Mouse (Mus musculus) embryonic facial prominence, embryonic 15.5 days (tissue): ENCODE measurements around the gene Spink2. TPM values are rescaled to one million over a fixed set of nuclear protein-coding genes. Genes with fewer than 3 reads are reported as not detected.

Experiments used
- ATAC-seq: fragments of 200-750 bp; cut with Nextera tagmentation; 2 replicates; pipeline ENCODE4 v1.8.0; 2017; ENCODE audit warnings: low read depth, moderate TSS enrichment; ENCODE audit not compliant: insufficient number of reproducible peaks, low FRiP score, low TSS enrichment
- H3K27ac ChIP-seq: fragments of 300-500 bp; sonication (generic); replicated peaks from 2 replicates; pipeline ENCODE4 v1.5.1; 2015; ENCODE audit warnings: mild to moderate bottlenecking, inconsistent platforms
- H3K27me3 ChIP-seq: fragments of 300-500 bp; sonication (generic); 2 replicates; pipeline ENCODE4 v1.6.1; 2015; ENCODE audit warnings: inconsistent platforms
- H3K36me3 ChIP-seq: fragments of 300-500 bp; sonication (generic); 2 replicates; pipeline ENCODE4 v1.6.1; 2015; ENCODE audit warnings: mild to moderate bottlenecking, inconsistent platforms
- H3K4me1 ChIP-seq: fragments of 300-500 bp; sonication (generic); 2 replicates; pipeline ENCODE4 v1.6.1; 2015; ENCODE audit warnings: inconsistent platforms
- H3K4me2 ChIP-seq: fragments of 300-500 bp; sonication (generic); replicated peaks from 2 replicates; pipeline ENCODE4 v1.6.1; 2015; ENCODE audit warnings: mild to moderate bottlenecking, inconsistent platforms
- H3K4me3 ChIP-seq: fragments of 300-500 bp; sonication (generic); replicated peaks from 2 replicates; pipeline ENCODE4 v1.5.1; 2015; ENCODE audit warnings: mild to moderate bottlenecking, inconsistent platforms
- H3K9ac ChIP-seq: fragments of 300-500 bp; sonication (generic); 2 replicates; pipeline ENCODE4 v1.6.1; 2015; ENCODE audit warnings: inconsistent platforms
- H3K9me3 ChIP-seq: fragments of 300-500 bp; sonication (generic); replicated peaks from 2 replicates; pipeline ENCODE4 v1.6.1; 2016; ENCODE audit warnings: inconsistent platforms
- WGBS: fragments of 180-500 bp; shearing (Covaris S2); methylation state at CpG from one replicate; pipeline ENCODE4 v1.1.7; 2015; 5-methylcytosine and 5-hydroxymethylcytosine counted together
- polyA plus RNA-seq: library from polyadenylated mRNA; unstranded; fragments of >200 nt; fragmentation: Nextera tagmentation; extraction: Ambion mirVana; gene quantifications from 2 replicates; pipeline ENCODE4 v1.2.1, GENCODE M21; 2015

Spink2 gene
- polyA plus RNA-seq, 1 experiment from 2014 or later, result 1.6 TPM

DNA sequence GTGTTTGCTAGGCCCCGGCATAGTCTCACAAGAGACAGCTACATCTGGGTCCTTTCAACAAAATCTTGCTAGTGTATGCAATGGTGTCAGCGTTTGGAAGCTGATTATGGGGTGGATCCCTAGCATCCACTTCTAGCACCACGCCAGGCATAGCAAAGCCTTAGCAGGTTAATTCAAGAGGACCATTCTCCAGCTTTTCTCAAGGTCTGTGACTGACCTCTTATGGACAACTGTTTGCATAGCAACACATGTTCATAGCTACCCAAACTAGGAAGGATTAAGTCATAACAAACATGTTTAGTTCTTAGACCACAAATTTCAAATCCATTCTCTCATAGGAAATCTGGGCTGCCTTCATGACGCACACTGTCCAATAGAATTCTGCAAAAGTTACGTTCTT lies 40.7 kb downstream of the Spink2 start:
- Histone ChIP-seq H3K4me1 (no peaks in the 10 kb centered on the region), H3K9ac (no peak overlapping the region), H3K9me3 (no peaks in the 10 kb centered on the region), H3K36me3 (no peaks in the 10 kb centered on the region), H3K27ac (no peak overlapping the region), H3K27me3 (no peaks in the 10 kb centered on the region), H3K4me2 (no peak overlapping the region), H3K4me3 (no peak overlapping the region)
- WGBS, result 54% methylated on average over 5 of the region's 5 CpGs
- ATAC-seq, result no peak

DNA sequence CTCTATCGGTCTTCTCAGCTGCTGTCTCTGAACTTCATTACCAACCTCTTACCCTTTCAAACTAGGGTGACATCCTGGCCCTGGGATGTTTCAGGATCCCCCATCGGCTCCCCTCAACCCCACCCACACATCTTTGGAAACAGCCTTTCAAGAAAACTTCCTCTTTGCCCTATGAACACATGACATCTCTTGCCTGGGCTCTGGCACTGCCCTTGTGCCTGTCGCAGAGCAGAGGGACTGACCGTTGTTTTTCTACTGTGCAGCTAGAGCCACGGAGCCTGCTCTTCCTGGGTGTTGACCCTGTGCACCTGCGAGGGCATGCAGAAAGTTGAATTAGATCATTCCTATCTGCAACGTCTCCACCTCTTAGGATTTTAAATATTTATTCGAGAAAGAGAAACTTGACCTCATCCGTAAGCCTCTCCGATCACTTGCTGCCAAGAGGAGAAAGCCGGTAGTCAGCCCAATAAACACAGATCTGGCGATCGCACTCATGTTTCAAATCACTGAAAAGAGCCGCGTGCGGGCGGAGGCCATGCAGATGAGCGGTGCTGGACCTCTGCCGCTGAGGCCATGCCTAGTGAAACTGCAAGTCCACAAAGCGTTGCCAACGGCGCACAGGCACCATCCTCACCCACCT lies 43.8 kb downstream of the Spink2 start:
- Histone ChIP-seq H3K4me3 (no peak overlapping the region), H3K36me3 (no peaks in the 10 kb centered on the region), H3K9me3 (no peaks in the 10 kb centered on the region), H3K4me2 (no peak overlapping the region), H3K27me3 (no peaks in the 10 kb centered on the region), H3K4me1 (no peaks in the 10 kb centered on the region), H3K27ac (no peak overlapping the region), H3K9ac (no peak overlapping the region)
- WGBS, result 79% methylated on average over 22 of the region's 22 CpGs
- no peak for ATAC-seq

DNA sequence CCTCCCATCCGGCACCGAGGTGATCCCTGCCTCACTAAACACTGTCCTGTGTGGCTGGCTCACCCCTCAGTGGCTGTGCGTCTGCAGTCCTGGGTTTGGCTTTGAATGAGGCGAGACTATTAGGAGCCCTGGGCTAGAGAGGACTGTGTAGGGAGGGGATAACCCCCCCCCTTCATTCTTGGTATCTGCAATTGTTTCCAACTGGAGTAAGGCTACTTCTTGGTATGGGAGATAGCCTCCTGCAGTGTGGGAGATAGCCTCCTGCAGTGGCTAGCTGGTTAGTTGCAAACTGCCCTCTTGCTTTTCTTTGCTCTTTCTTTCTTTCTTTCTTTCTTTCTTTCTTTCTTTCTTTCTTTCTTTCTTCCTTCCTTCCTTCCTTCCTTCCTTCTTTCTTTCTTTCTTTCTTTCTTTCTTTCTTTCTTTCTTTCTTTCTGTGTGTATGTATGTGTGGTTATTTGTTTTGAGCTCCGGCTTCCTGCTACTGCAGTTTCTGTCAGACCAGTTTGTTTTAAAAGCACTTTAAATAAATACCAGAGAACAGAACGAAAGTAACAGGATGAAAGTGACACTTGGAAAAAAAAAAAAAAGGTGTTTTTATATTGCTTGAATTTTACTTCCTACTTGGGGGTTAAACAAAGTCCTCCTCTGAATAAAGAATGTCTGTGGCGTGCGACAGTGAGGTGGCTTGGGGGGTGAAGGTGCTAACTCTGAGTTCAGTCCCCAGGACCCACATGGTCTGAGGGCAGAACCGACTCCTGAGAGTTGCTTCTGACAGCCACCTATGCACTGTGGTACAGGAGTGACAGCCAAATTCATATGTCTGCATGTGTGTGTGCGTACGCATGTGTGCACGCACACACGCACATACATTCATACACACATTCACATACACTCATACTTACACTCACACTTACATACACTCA lies 45.3 kb downstream of the Spink2 start:
- H3K27ac ChIP-seq, result no peak overlapping the region
- H3K27me3 ChIP-seq, result no peaks in the 10 kb centered on the region
- H3K4me3 ChIP-seq, result no peak overlapping the region
- no peaks in the 10 kb centered on the region for H3K4me1 ChIP-seq
- WGBS, result 64% methylated on average over 13 of the region's 13 CpGs
- no peaks in the 10 kb centered on the region for H3K36me3 ChIP-seq
- H3K9me3 ChIP-seq, result no peaks in the 10 kb centered on the region
- no peak overlapping the region for H3K9ac ChIP-seq
- no peak for ATAC-seq
- no peak overlapping the region for H3K4me2 ChIP-seq

DNA sequence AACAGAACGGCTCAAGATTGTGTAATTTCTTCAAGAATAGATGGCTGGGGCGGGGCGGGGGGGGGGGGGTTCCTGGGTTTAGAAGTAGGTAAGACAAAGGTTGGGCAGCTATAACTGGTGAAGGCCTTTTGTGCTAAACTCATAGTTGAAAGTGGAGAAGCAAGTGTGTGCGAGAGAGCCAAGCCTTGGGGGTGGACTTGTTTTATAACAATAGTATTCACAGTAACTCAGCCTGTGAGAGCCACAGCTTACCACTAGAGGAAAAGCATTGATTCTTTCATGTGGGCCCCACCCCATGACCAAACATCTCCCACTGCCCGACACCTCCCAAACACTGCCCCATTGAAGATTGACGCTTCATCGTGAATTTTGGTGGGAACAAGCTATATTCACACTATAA lies 47.7 kb downstream of the Spink2 start:
- H3K36me3 ChIP-seq, result no peaks in the 10 kb centered on the region
- no peak overlapping the region for H3K4me3 ChIP-seq
- H3K27ac ChIP-seq, result no peak overlapping the region
- no peak for ATAC-seq
- H3K27me3 ChIP-seq, result no peaks in the 10 kb centered on the region
- H3K4me1 ChIP-seq, result no peaks in the 10 kb centered on the region
- no peaks in the 10 kb centered on the region for H3K9me3 ChIP-seq
- 81% methylated on average over 7 of the region's 7 CpGs for WGBS
- H3K4me2 ChIP-seq, result no peak overlapping the region
- H3K9ac ChIP-seq, result no peak overlapping the region

DNA sequence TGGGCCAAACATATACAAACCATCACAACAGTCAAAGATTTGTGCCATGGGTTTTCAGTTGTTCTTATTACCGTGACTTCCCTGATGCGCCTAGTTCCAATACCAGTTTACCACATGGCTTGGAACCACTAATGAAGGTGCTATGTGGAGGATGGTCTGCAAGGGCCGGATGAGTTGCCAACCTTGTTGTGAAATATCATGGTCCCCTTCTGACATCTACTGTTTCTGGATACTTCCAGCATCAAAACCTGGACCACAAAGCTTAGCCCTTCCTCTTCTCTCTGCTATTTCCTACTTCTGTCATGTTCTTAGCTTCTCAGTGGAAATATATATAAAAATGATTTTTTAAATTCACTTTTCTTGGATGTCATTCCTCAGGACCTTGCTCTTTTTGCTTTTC lies 48.7 kb downstream of the Spink2 start:
- no peak for ATAC-seq
- H3K36me3 ChIP-seq, result no peaks in the 10 kb centered on the region
- 91% methylated on average over 3 of the region's 3 CpGs for WGBS
- H3K9me3 ChIP-seq, result no peaks in the 10 kb centered on the region
- H3K27me3 ChIP-seq, result no peaks in the 10 kb centered on the region
- no peak overlapping the region for H3K4me2 ChIP-seq
- H3K4me1 ChIP-seq, result no peaks in the 10 kb centered on the region
- no peak overlapping the region for H3K4me3 ChIP-seq
- H3K27ac ChIP-seq, result no peak overlapping the region
- no peak overlapping the region for H3K9ac ChIP-seq

DNA sequence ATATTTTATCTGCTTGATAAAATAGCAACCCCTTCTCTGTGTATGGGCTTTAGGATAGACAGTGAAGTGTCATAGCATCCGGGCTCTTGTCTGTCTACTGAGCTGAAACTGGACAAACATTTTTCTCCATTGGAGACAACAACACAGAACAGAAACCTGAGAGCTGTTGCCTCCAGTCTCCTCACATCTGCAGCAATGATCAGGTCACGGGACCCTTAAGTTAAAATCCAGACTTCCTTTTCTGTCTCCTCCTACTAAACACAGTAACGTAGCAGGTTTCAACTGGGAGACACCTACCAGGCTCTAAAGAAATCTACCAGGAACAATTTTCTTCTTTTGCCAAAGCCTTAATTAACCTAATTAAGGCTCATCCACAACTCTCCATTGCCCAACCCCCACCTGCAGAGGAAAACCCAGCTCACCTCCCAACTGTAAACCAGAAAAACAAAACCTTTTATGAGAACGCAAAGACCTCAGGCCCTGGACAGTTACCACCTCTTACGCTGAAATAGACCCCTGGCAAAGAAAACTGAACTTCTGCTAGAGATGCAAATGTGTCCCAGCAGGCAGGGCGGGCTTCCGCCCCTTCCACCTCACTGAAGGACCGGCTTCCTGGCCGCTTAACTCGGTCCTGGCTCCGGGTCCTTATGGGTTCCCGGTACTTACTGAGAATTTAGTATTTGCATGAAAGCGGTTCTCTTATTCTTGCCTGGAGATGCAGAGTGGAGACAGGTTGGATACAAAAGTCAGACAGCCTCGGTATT lies 53.3 kb downstream of the Spink2 start:
- WGBS, result 33% methylated on average over 14 of the region's 14 CpGs
- Histone ChIP-seq H3K9me3 (no peaks in the 10 kb centered on the region), H3K4me1 (0 out of 2 replicates have a peak, but pooled peaks cover 4% of the 10 kb centered on the region), H3K9ac (no peak overlapping the region), H3K27me3 (no peaks in the 10 kb centered on the region), H3K27ac (peak overlapping the region; percentile 60), H3K36me3 (no peaks in the 10 kb centered on the region), H3K4me2 (no peak overlapping the region), H3K4me3 (no peak overlapping the region)
- no peak for ATAC-seq

DNA sequence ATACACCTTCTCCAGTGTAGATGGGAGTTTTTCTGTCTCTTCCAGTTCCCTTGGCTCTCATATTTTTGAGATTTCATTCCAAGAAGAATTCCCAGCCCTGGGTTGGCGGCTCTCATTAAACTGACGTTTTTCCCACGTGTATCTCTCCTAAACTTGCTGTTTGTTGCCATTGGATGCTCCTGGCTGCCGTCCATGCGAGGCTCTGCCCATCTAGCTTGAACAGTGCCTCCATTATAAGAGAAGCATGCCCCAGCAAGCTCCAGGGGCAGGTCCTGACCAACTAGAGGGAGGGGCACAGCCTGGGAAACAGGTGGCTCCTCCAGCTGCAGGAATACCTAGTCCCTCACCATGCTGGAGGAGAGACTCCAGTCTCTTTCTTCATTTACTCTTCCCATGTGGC lies 54.3 kb downstream of the Spink2 start:
- H3K27me3 ChIP-seq, result no peaks in the 10 kb centered on the region
- no peak overlapping the region for H3K4me2 ChIP-seq
- no peaks in the 10 kb centered on the region for H3K36me3 ChIP-seq
- H3K27ac ChIP-seq, result no peak overlapping the region; the same call in 1 of the 2 replicates
- H3K9ac ChIP-seq, result no peak overlapping the region
- H3K4me1 ChIP-seq, result 0 out of 2 replicates have a peak, but pooled peaks cover 4% of the 10 kb centered on the region
- no peak overlapping the region for H3K4me3 ChIP-seq
- ATAC-seq, result no peak
- 42% methylated on average over 5 of the region's 5 CpGs for WGBS
- no peaks in the 10 kb centered on the region for H3K9me3 ChIP-seq

DNA sequence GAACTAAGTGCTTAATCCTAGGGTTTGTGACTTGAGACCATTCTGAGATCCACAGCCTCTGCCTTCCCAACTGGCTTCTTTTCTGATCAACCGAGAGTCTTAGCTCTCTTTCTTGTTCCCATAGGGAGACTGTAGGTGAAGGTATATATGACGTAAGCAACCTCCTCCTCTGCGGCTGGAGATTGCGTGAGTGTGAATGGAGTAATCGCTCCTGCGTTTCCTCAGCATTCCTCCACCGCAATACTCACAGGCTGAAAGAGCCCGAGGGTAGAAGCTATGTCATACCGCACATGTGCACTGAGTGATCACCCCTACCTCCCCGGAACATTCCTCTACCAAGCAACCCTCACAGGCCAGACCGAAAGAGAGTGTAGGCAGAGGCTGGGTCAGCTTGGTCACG lies 55.7 kb downstream of the Spink2 start:
- 76% methylated on average over 12 of the region's 12 CpGs for WGBS
- no peak overlapping the region for H3K27ac ChIP-seq
- H3K9me3 ChIP-seq, result no peaks in the 10 kb centered on the region
- H3K4me2 ChIP-seq, result no peak overlapping the region
- no peaks in the 10 kb centered on the region for H3K27me3 ChIP-seq
- no peak overlapping the region for H3K9ac ChIP-seq
- H3K36me3 ChIP-seq, result no peaks in the 10 kb centered on the region
- no peak for ATAC-seq
- H3K4me1 ChIP-seq, result 0 out of 2 replicates have a peak, but pooled peaks cover 4% of the 10 kb centered on the region
- no peak overlapping the region for H3K4me3 ChIP-seq

Other genes with a start within 250 kb of the Spink2 start
- gene Srp72, start 236.8 kb downstream of the Spink2 start, polyA plus RNA-seq, result 97.3 and 106 TPM in 2 replicates
- not detected in 2 replicates for gene Arl9, start 207.4 kb downstream of the Spink2 start, polyA plus RNA-seq
- 0.59 and 1.2 TPM in 2 replicates for gene Thegl, start 195.4 kb downstream of the Spink2 start, polyA plus RNA-seq
- 3.5 and 4.7 TPM in 2 replicates for gene Hopx, start 96.3 kb downstream of the Spink2 start, polyA plus RNA-seq
- 35.7 and 36.3 TPM in 2 replicates for gene Rest, start 54.0 kb upstream of the Spink2 start, polyA plus RNA-seq
- 30.5 and 31.1 TPM in 2 replicates for gene Noa1, start 98.6 kb upstream of the Spink2 start, polyA plus RNA-seq
- 52.2 and 53.8 TPM in 2 replicates for gene Polr2b, start 98.7 kb upstream of the Spink2 start, polyA plus RNA-seq
- gene Igfbp7, start 196.6 kb upstream of the Spink2 start, polyA plus RNA-seq, result 107 and 116 TPM in 2 replicates